Mouse (Mus musculus) G1E (cell line): ENCODE measurements at regions not wholly inside any gene's neighbourhood (a gene's known extent, or its start where the extent isn't known, plus 50 kb on each side); places are given as distances from the start of the nearest gene placed in this dataset.

Experiments
- CTCF ChIP-seq: IDR thresholded peaks from 2 replicates; pipeline ENCODE4 v1.5.1; 2012; ENCODE audit warnings: low read depth, low read length, inconsistent platforms, mixed read lengths
- GATA1 ChIP-seq: IDR thresholded peaks from 2 replicates; pipeline ENCODE4 v1.6.1; 2012; ENCODE audit warnings: borderline replicate concordance, low read length, inconsistent platforms, mixed read lengths
- TAL1 ChIP-seq: conservative IDR thresholded peaks from 2 replicates; pipeline ENCODE4 v1.6.1; 2012; ENCODE audit warnings: low read depth, low read length, inconsistent platforms, mixed read lengths

- no peak for TF ChIP-seq CTCF
- TF ChIP-seq GATA1: no peak
- no peak for TF ChIP-seq TAL1
Observed at GRCm38 (mm10) chr3:147246141-147246540, 394.0 kb downstream of the Ttll7 start.
